Mouse (Mus musculus) olfactory bulb, adult 2 months (tissue): ENCODE measurements around the gene Cpb2.

Experiments
- CTCF ChIP-seq: fragments of 200-500 bp; IDR thresholded peaks from 2 replicates; pipeline ENCODE4 v1.5.1; 2012; ENCODE audit warnings: low read depth, mild to moderate bottlenecking, low read length, moderate library complexity; ENCODE audit not compliant: insufficient read depth
- POLR2A ChIP-seq: fragments of 200-500 bp; IDR thresholded peaks from 2 replicates; pipeline ENCODE4 v1.6.1; 2012; ENCODE audit warnings: mild to moderate bottlenecking, low read depth, low read length, moderate library complexity; ENCODE audit not compliant: insufficient read depth

DNA sequence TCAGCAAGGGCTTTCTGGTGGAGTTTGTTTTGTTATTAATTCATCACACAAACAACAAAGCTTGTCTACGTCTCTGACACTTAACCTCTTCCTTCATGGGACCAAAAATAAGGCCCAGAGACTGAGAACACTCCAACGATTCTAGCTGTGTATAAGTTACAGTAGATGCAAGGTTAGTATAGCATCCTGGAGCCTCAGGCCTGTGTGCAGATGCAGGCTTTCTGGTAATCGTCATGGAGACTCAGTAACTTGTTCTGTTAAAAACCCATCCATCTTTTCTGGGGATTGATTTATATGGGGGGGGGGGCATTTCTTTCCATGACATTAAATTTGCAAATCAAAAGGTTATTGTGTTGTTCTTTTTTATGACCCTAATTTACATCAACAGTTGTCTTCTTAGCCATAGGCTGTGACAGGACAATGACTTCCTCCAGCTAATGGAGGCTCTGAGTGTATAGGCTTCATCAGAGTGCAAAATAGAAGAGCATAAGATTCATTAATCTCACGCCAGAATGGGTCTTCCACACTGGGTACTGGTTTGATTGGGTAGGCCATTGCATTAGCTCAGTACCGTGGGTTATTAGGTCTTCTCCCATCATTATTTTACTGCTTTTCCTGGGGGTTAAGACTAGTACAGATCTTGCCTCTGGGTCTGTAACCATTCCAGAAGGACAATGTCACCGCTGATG is 36.6 kb upstream of the Cpb2 start:
- TF ChIP-seq CTCF (no peak), POLR2A (no peak)
